Mouse (Mus musculus) thymus, adult 2 months (tissue): Measurements from ENCODE around the gene Irs2. TPM values are rescaled to one million over a fixed set of nuclear protein-coding genes. Genes with fewer than 3 reads are reported as not detected.

ENCODE experiments used
- DNase-seq: peaks from one replicate; pipeline ENCODE4 v3.0.0; 2021
- H3K27ac ChIP-seq: fragments of 200-500 bp; 2 replicates; pipeline ENCODE4 v1.5.1; 2012; ENCODE audit warnings: low read length, control low read depth; ENCODE audit not compliant: control insufficient read depth, insufficient read depth
- H3K27me3 ChIP-seq: fragments of 200-500 bp; 2 replicates; pipeline ENCODE4 v1.6.1; 2012; ENCODE audit warnings: mild to moderate bottlenecking, low read length, moderate library complexity, mixed read lengths; ENCODE audit not compliant: control insufficient read depth, insufficient read depth
- H3K36me3 ChIP-seq: fragments of 200-500 bp; 2 replicates; pipeline ENCODE4 v1.6.1; 2012; ENCODE audit warnings: mild to moderate bottlenecking, low read length, moderate library complexity; ENCODE audit not compliant: control insufficient read depth, insufficient read depth
- H3K4me1 ChIP-seq: fragments of 200-500 bp; replicated peaks from 2 replicates; pipeline ENCODE4 v1.6.1; 2012; ENCODE audit warnings: low read length; ENCODE audit not compliant: control insufficient read depth, insufficient read depth
- H3K4me3 ChIP-seq: fragments of 200-500 bp; 2 replicates; pipeline ENCODE4 v1.5.1; 2012; ENCODE audit warnings: mild to moderate bottlenecking, low read length, control low read depth, moderate library complexity; ENCODE audit not compliant: control insufficient read depth, insufficient read depth
- CTCF ChIP-seq: fragments of 200-500 bp; IDR thresholded peaks from 2 replicates; pipeline ENCODE4 v1.5.1; 2012; ENCODE audit warnings: mild to moderate bottlenecking, control low read depth, low read length, moderate library complexity, borderline replicate concordance; ENCODE audit not compliant: control insufficient read depth, poor library complexity, insufficient read depth; ENCODE audit errors: extremely low read depth
- POLR2A ChIP-seq: fragments of 200-500 bp; IDR thresholded peaks from 2 replicates; pipeline ENCODE4 v1.6.1; 2012; ENCODE audit warnings: mild to moderate bottlenecking, low read length, control low read depth, moderate library complexity; ENCODE audit not compliant: control insufficient read depth, poor library complexity, insufficient read depth; ENCODE audit errors: extremely low read depth
- WGBS: fragments of 180-500 bp; shearing (Covaris S2); methylation state at CpG from one replicate; pipeline ENCODE4 v1.1.7; 2018; 5-methylcytosine and 5-hydroxymethylcytosine counted together
- polyA plus RNA-seq: library from polyadenylated mRNA; depleted of rRNA; stranded (reverse); fragments of >200 nt; gene quantifications from 2 replicates; pipeline ENCODE4 v1.2.3, GENCODE M21; 2012

The Irs2 gene
- polyA plus RNA-seq, 1 experiment, result 17.1 TPM

DNA sequence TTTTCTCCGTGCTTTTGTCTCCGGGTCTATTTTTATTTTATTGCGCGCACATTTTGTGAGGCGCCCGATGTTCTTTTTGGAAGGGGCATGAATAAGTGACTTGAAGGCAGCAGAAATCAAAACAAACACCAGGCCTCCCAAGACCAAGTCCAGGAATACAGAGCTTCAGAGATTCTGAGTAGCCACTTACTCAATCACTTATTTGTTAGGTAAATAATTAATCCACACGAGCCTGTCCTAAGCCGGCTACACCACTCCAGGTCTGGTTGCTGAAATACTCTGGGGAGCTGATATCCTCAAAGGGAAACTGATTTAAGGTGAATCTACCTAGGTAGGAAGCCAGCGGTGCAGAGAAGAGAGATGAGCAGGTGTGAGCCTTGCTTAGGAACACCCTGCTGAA is 71.6 kb downstream of the Irs2 start:
- Histone ChIP-seq H3K36me3 (no peaks in the 10 kb centered on the region), H3K27me3 (no peaks in the 10 kb centered on the region), H3K27ac (no peak overlapping the region), H3K4me1 (peaks cover 5% of the 10 kb centered on the region), H3K4me3 (no peak overlapping the region)
- TF ChIP-seq CTCF (no peak), POLR2A (no peak)
- no peak for DNase-seq
- 92% methylated on average over 9 of the region's 9 CpGs for WGBS

DNA sequence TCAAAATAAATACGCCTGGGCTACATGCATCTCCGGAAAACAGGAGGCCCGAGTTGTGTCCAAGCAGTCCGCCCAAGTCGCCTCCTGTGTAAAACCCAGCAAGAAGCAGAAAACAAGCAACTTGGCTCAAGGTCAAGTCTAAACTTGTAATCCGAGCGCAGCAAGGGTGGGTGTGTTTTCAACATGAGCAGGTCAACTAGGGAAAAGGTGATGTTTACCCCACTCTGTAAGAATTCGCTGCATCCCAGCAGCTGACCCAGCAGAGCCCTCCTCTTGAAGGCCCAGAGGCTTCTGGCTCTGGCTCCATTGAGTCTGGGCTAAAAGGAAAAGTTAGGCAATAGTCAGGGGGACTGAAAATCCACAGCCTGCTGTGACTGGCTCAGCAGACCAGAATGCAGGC is 73.0 kb downstream of the Irs2 start:
- no peak overlapping the region for H3K27ac ChIP-seq
- no peaks in the 10 kb centered on the region for H3K27me3 ChIP-seq
- no peaks in the 10 kb centered on the region for H3K36me3 ChIP-seq
- no peak overlapping the region for H3K4me3 ChIP-seq
- peaks cover 5% of the 10 kb centered on the region for H3K4me1 ChIP-seq
- no peak for TF ChIP-seq POLR2A
- no peak for DNase-seq
- WGBS, result 96% methylated on average over 8 of the region's 8 CpGs
